Mouse (Mus musculus): Measurements from ENCODE around the gene Kbtbd7. TPM values are rescaled to one million over a fixed set of nuclear protein-coding genes. Genes with fewer than 3 reads are reported as not detected.
"Not testable (repeated sequence)": the region's sequence is repeated elsewhere in the genome, so short reads cannot be mapped to it uniquely, and the experiment has no call there.

Gene Kbtbd7
- 10 to 100 TPM in 1 of 2 experiments, 1 to 10 TPM in 1; 10.0 to 10.9 TPM for total RNA-seq (2021)
- long read RNA-seq, experiment 1, full-length matches to known transcripts: 7 of 7 reads
- long read RNA-seq, experiment 1, partial matches to known transcripts: 0 of 7 reads
- long read RNA-seq, experiment 1, other reads (novel, unspliced or antisense): 0 of 7 reads
- long read RNA-seq, experiment 2, full-length matches to known transcripts: 14 of 14 reads
- long read RNA-seq, experiment 2, partial matches to known transcripts: 0 of 14 reads
- long read RNA-seq, experiment 2, other reads (novel, unspliced or antisense): 0 of 14 reads

GRCm38 (mm10) chr14:79425979-79426729, at the start of gene Kbtbd7:
TSS of gene Kbtbd7 (plus strand) at chr14:79426511.
- intact Hi-C loops (cut with DNase I): no loop called here
- peak; percentile 91 to 92 for DNase-seq

- intact Hi-C loops (cut with DNase I): no loop called here
- no peak for DNase-seq
Observed at GRCm38 (mm10) chr14:79377041-79377440, 49.3 kb upstream of the Kbtbd7 start.

DNA sequence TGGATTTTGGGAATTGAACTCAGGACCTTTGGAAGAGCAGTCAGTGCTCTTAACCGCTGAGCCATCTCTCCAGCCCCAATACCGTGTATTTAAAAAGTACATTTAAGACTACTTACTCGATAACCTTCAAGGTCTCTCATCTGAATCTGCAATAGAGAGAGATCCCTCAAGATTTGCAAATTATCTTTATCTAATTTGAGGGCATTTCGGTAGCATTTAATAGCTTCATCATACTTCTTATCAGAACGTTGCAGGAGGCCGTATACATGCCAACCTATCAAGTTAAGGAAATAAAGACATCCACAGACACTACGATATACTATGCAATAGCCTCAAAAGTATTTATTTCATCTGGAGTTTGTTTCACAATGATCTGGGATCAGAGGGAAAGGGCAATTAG, 43.2 kb upstream of the Kbtbd7 start:
- intact Hi-C loops (cut with DNase I): no loop called here

DNA sequence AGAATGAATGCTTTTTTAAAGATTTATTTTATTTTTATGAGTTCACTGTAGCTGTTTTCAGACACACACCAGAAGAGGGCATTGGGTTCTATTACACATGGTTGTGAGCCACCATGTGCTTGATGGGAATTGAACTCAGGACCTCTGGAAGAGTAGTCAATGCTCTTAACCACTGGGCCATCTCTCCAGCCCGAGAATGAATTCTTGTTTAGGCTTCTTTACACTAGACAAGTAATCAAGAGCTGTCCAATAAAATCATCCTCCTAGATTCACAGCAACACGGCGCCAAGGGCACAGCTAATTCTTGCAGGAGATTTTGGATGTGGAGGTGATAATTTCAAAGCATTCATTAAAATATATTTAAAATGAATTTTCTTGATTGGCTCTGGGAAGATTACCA, 38.0 kb upstream of the Kbtbd7 start:
- no peak for DNase-seq
- intact Hi-C loops (cut with DNase I): loop anchor here (5.0 kb wide), 1 partner anchor 56 kb away; no protein-coding TSS in a partner anchor

More for the DNA sequence above, 43.2 kb upstream of the Kbtbd7 start:
- no peak for DNase-seq

DNA sequence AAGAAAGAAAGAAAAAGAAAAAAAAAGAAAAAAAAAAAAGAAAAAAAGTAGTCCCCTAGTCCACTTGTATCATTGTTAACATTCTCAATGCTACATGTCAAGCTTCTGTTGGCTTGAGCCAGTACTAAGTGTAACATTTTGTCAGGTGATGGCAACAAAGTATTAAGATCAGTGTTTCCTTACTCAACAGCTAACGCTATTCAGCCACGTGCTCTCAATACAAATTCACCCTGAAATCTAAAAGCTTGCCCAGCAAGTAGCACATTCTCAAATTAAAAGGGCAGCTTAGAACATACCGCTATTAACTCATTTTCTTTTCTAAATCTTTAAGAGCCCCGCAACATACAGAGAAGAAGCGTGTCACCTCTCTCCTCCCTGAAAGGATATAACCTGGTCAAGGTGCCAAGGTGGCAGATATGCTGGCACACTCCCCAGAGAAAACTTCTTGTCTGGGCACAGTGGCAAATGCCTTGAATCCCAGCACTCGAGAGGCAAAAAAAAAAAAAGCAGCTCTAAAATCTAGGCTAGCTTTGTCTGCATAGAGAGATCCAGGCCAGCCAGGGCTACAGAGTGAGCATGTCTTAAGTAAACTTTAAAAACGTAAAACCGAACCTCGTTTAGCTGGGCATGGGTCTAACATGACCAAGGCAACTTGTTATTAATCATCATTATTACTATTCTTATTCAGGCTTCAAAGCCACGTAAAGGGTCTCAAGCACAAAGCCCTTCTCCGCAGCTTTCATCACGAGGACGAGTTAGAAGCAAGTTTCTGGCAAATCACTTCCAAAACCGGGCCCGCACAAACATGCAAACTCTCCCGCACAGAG, 36.7 kb upstream of the Kbtbd7 start:
- DNase-seq: peak; percentile 37 to 69

GRCm38 (mm10) chr14:79390265-79390926, 35.9 kb upstream of the Kbtbd7 start, which contains the start of gene Naa16:
TSS of gene Naa16 (minus strand) at chr14:79390778.
- intact Hi-C loops (cut with DNase I): loop anchor here (10.0 kb wide), 2 partner anchors 174 to 274 kb away; partner anchors contain the start of gene Cnmd
- peak; percentile 98 to 99 for DNase-seq

More for the DNA sequence above, 36.7 kb upstream of the Kbtbd7 start:
- intact Hi-C loops (cut with DNase I): loop anchor here (5.0 to 10.0 kb wide), 3 partner anchors 57 to 275 kb away; partner anchors contain the start of gene Cnmd

DNA sequence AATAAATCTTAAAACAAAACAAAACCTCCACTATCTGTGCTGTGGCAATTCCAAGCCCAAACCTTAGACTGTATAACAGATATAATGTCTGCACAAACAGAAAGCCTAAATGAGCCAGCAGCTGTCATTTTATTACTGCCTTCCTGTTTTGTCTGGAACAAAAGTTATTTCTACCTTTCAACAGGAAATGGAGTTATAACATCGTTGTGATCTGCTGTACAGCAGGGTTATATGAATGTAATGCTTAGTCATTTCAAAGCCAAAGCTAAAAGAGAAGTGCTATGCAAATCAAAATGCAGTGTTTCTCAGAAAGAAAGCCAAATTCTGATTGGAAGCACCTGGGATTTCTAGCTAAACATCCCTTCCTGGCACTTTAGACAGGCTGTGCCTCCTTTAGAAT, 33.0 kb upstream of the Kbtbd7 start:
- intact Hi-C loops (cut with DNase I): loop anchor here (10.0 kb wide), 2 partner anchors 172 to 272 kb away; partner anchors contain the start of gene Cnmd
- no peak for DNase-seq

DNA sequence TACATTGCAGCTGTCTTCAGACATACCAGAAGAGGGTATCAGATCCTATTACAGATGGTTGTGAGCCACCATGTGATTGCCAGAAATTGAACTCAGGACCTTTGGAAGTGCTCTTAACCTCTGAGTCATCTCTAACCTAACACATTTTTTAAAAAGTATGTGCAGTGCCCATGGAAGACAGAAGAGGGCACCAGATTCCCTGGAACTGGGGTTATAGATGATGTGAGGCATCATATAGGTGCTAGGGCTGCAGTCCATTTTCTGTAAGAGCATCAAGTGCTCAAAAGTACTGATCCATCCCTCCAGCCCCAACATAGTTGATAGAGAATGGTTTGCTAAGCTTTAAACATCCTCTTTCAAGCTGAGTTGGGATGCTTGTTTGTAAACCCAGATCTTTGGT, 31.7 kb upstream of the Kbtbd7 start:
- peak; percentile 9 to 34 for DNase-seq
- intact Hi-C loops (cut with DNase I): loop anchor here (2.0 to 10.0 kb wide), 4 partner anchors 28 to 270 kb away; partner anchors contain the start of gene Cnmd

- DNase-seq: peak; percentile 47 to 67
- intact Hi-C loops (cut with DNase I): loop anchor here (10.0 kb wide), 2 partner anchors 167 to 267 kb away; partner anchors contain the start of gene Cnmd
Observed at GRCm38 (mm10) chr14:79397321-79398122, 28.8 kb upstream of the Kbtbd7 start, which contains the start of gene Mtrf1. TSS of gene Mtrf1 (plus strand) at chr14:79397772.

- intact Hi-C loops (cut with DNase I): no loop called here
- DNase-seq: no peak
Observed at GRCm38 (mm10) chr14:79407641-79408040, 18.7 kb upstream of the Kbtbd7 start.

DNA sequence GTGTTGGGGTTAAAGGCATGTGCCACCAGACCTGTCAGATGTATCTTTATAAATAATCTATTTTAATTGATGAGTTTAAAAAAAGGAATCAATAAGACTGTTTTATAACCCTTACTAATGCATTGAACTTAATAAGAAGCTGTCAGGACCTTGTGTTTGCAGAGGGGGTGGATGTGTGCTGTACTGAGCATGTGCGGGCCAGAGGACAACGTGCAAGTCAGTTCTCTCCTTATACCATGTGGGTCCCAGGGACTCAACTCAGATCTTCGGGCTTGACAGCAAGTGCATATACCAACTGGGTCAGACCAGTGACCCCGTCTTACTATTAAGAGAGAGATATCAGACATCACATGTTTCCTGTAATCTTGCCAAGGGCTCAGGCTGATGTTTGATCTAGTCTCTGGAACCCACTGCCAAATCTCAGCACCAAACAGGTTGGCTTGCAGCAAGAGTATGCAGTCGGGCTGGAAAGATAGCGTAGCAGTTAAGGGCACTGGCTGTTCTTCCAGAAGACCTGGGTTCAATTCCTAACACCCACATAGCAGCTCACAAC, 17.0 kb upstream of the Kbtbd7 start:
- intact Hi-C loops (cut with DNase I): no loop called here
- no peak for DNase-seq

DNA sequence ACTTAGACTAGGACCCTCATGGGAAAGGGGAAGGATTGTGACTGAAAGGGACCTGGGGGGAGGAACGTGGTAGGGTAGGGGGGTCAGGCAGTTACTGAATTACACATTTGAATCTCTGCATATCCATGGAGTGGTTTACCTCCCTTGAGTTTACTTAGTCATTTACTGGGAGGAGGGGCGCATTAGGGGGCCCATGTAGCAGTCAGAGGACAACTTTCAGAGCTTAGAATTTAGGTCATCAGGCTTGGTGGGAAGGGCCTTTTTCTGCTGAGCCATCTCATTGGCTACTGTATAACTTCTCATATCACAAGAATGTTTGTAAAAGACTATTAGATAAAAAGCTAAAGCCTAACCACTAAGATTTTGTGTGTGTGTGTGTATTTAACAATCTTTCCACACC, 15.6 kb upstream of the Kbtbd7 start:
- no peak for DNase-seq
- intact Hi-C loops (cut with DNase I): no loop called here

GRCm38 (mm10) chr14:79413121-79413520, 13.2 kb upstream of the Kbtbd7 start:
- intact Hi-C loops (cut with DNase I): no loop called here
- DNase-seq: no peak

GRCm38 (mm10) chr14:79420083-79420685, 6.1 kb upstream of the Kbtbd7 start:
- intact Hi-C loops (cut with DNase I): loop anchor here (5.0 kb wide), 1 partner anchor 37 kb away; no protein-coding TSS in a partner anchor
- DNase-seq: no peak

DNA sequence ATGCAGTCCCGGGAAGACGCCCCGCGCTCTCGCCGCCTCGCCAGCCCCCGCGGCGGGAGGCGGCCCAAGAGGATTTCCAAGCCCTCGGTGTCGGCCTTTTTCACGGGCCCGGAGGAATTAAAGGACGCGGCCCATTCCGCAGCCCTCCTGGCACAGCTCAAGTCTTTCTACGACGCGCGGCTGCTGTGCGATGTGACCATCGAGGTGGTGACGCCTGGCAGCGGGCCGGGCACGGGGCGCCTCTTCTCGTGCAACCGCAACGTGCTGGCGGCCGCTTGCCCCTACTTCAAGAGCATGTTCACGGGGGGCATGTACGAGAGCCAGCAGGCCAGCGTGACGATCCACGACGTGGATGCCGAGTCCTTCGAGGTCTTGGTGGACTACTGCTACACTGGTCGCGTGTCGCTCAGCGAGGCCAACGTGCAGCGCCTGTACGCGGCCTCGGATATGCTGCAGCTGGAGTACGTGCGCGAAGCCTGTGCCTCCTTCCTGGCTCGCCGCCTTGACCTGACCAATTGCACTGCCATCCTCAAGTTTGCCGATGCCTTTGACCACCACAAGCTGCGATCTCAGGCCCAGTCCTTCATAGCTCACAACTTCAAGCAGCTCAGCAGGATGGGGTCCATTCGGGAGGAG, 537 bp downstream of the Kbtbd7 start:
- DNase-seq: peak; percentile 8 to 23
- intact Hi-C loops (cut with DNase I): not testable (repeated sequence)

GRCm38 (mm10) chr14:79434068-79434467, 7.8 kb downstream of the Kbtbd7 start:
- intact Hi-C loops (cut with DNase I): no loop called here
- no peak for DNase-seq

- no peak for DNase-seq
- intact Hi-C loops (cut with DNase I): no loop called here
Observed at GRCm38 (mm10) chr14:79440655-79441054, 14.3 kb downstream of the Kbtbd7 start.

GRCm38 (mm10) chr14:79441441-79441840, 15.1 kb downstream of the Kbtbd7 start:
- intact Hi-C loops (cut with DNase I): no loop called here
- DNase-seq: no peak

Measured in heart, postnatal 14 days (tissue).